20 mouse cellular contexts compared by ENCODE assay signal in the genomic region with DNA sequence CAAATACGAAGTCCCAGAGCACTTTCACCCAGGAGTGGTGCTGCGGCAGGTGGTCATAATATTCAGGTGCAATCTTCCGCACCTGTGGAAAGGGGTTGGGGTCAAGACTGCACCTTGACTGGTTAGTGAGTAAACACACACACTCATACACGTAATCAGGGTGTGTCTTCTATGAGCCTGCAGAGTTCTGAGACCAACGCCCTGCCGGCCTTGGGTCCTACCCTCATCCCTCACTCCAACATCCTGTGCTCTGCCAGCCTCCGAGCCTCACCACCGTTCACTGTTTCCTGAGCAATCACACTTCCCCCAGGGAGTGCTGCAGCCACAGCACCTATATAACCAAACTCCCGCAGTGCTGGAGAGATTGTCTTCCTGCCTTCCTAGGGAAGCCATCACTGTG. TPM values are rescaled to one million over a fixed set of nuclear protein-coding genes. Genes with fewer than 3 reads are reported as not detected.
DNase-seq lines count a peak whose midpoint lies in the region; ATAC-seq and TF ChIP-seq lines count a peak whose summit lies in the region.
"Had no signal": no experiment of that assay in that cellular context is flagged by ENCODE, and none has a peak within 500 bp of the region (broad histone marks: within the 10 kb centered on the region; RNA-seq: fewer than 3 reads in every experiment).

No protein-coding gene starts in this region.

- ATAC-seq in lung, postnatal 0 days: no peak
- ATAC-seq in intestine, postnatal 0 days: peak; percentile 11
- peak; percentile 47; the same call in 1 of the 2 replicates for ATAC-seq in stomach, embryonic 15.5 days (ENCODE audit: insufficient read depth, low FRiP score, low read depth)
- ATAC-seq: activated CD4-positive, CD25-positive, alpha-beta regulatory T cell, adult 4 months; forebrain, embryonic 16.5 days had no signal

- H3K4me1 ChIP-seq in lung, postnatal 0 days (ENCODE audit: insufficient read depth, low read depth, low read length): no peaks in the 10 kb centered on the region
- peaks cover 16% of the 10 kb centered on the region for H3K4me1 ChIP-seq in intestine, postnatal 0 days (replicated peaks; ENCODE audit: control insufficient read depth, insufficient read depth, low read length)
- H3K4me1 ChIP-seq in stomach, embryonic 15.5 days: peaks cover 36% of the 10 kb centered on the region; the same call in 1 of the 2 replicates
- H3K4me1 ChIP-seq in kidney, adult 2 months (ENCODE audit: control insufficient read depth, insufficient read depth, low read length): peaks cover 17% of the 10 kb centered on the region
- H3K4me1 ChIP-seq: embryonic facial prominence, embryonic 13.5 days; forebrain, embryonic 12.5 days had no signal

- no peak overlapping the region for H3K9ac ChIP-seq in lung, postnatal 0 days (replicated peaks; ENCODE audit: low read depth)
- no peak overlapping the region for H3K9ac ChIP-seq in intestine, postnatal 0 days (ENCODE audit: low read depth, low read length)
- H3K9ac ChIP-seq in stomach, embryonic 15.5 days: no peak overlapping the region
- H3K9ac ChIP-seq: embryonic facial prominence, embryonic 13.5 days; forebrain, embryonic 12.5 days; heart, embryonic 12.5 days had no signal

- WGBS in lung, postnatal 0 days: 66% methylated on average over 9 of the region's 9 CpGs
- 33% methylated on average over 9 of the region's 9 CpGs for WGBS in intestine, postnatal 0 days
- 60% methylated on average over 9 of the region's 9 CpGs for WGBS in stomach, embryonic 15.5 days
- 78% methylated on average over 9 of the region's 9 CpGs for WGBS in kidney, adult 2 months

- H3K4me3 ChIP-seq in lung, postnatal 0 days (ENCODE audit: low read depth, low read length): no peak overlapping the region
- H3K4me3 ChIP-seq in intestine, postnatal 0 days (ENCODE audit: low read depth, low read length): no peak overlapping the region
- H3K4me3 ChIP-seq in stomach, embryonic 15.5 days (replicated peaks): no peak overlapping the region
- no peak overlapping the region for H3K4me3 ChIP-seq in kidney, adult 2 months (ENCODE audit: insufficient read depth, low read depth, low read length)
- no peak overlapping the region for H3K4me3 ChIP-seq in layer of hippocampus, adult 2 months
- H3K4me3 ChIP-seq: embryonic facial prominence, embryonic 13.5 days; forebrain, embryonic 12.5 days; gastrocnemius, adult 2 months; heart, embryonic 12.5 days; hindbrain, embryonic 10.5 days had no signal

- no peaks in the 10 kb centered on the region for H3K36me3 ChIP-seq in lung, postnatal 0 days (ENCODE audit: insufficient read depth, low read length)
- peaks cover 38% of the 10 kb centered on the region for H3K36me3 ChIP-seq in intestine, postnatal 0 days (ENCODE audit: control insufficient read depth, insufficient read depth)
- H3K36me3 ChIP-seq in stomach, embryonic 15.5 days: peaks cover 3% of the 10 kb centered on the region; the same call in 1 of the 2 replicates
- H3K36me3 ChIP-seq in kidney, adult 2 months (ENCODE audit: control insufficient read depth, insufficient read depth, low read length): no peaks in the 10 kb centered on the region

- H3K27ac ChIP-seq in lung, postnatal 0 days (ENCODE audit: low read length): no peak overlapping the region
- H3K27ac ChIP-seq in intestine, postnatal 0 days (ENCODE audit: low read depth, low read length): peak overlapping the region; percentile 90
- H3K27ac ChIP-seq in stomach, embryonic 15.5 days: peak overlapping the region; percentile 62
- no peak overlapping the region for H3K27ac ChIP-seq in kidney, adult 2 months (ENCODE audit: insufficient read depth, low read depth, low read length)
- H3K27ac ChIP-seq in layer of hippocampus, adult 2 months: no peak overlapping the region
- H3K27ac ChIP-seq: embryonic facial prominence, embryonic 13.5 days; forebrain, embryonic 12.5 days; gastrocnemius, adult 2 months; hindbrain, embryonic 10.5 days had no signal

- TF ChIP-seq POLR2A in kidney, adult 2 months (IDR thresholded peaks at IDR 0.05; ENCODE audit: low read depth, low read length): no peak

- no peaks in the 10 kb centered on the region for H3K27me3 ChIP-seq in lung, postnatal 0 days (replicated peaks; ENCODE audit: insufficient read depth, low read length)
- H3K27me3 ChIP-seq in intestine, postnatal 0 days (replicated peaks; ENCODE audit: control insufficient read depth, insufficient read depth, low read length): no peaks in the 10 kb centered on the region
- no peaks in the 10 kb centered on the region for H3K27me3 ChIP-seq in stomach, embryonic 15.5 days (replicated peaks)
- H3K27me3 ChIP-seq in kidney, adult 2 months (replicated peaks; ENCODE audit: control insufficient read depth, insufficient read depth, low read length): no peaks in the 10 kb centered on the region
- H3K27me3 ChIP-seq: embryonic facial prominence, embryonic 13.5 days; forebrain, embryonic 12.5 days; heart, embryonic 12.5 days had no signal

- DNase-seq in lung, postnatal 0 days (ENCODE audit: low spot score): peak; percentile 31
- no peak for DNase-seq in lung, postnatal 14 days
- no peak for DNase-seq in frontal cortex, postnatal 36 days (ENCODE audit: low spot score in 2 of 2)
- DNase-seq in kidney, adult 2 months: no peak
- DNase-seq in layer of hippocampus, adult 2 months (ENCODE audit: low spot score in 2 of 2): no peak
- DNase-seq: adrenal gland, postnatal 14 days; cerebellum, adult 11-12 months; cerebellum, adult 9-10 months; cerebellum, postnatal 25 days; gastrocnemius, adult 2 months; gastrocnemius, postnatal 25 days had no signal

- no peak for TF ChIP-seq CTCF in lung, postnatal 0 days (IDR thresholded peaks at IDR 0.05)
- TF ChIP-seq CTCF in intestine, postnatal 0 days (IDR thresholded peaks at IDR 0.05; ENCODE audit: low read depth): no peak
- TF ChIP-seq CTCF in kidney, adult 2 months (conservative IDR thresholded peaks at IDR 0.05; ENCODE audit: insufficient read depth, insufficient read length, low read depth, low read length): no peak
- TF ChIP-seq CTCF in layer of hippocampus, adult 2 months (conservative IDR thresholded peaks at IDR 0.05): no peak

- no peak for TF ChIP-seq EP300 in lung, postnatal 0 days (IDR thresholded peaks at IDR 0.05)

- H3K9me3 ChIP-seq in lung, postnatal 0 days (ENCODE audit: low read length): no peaks in the 10 kb centered on the region
- H3K9me3 ChIP-seq in intestine, postnatal 0 days (ENCODE audit: control insufficient read depth): no peaks in the 10 kb centered on the region
- H3K9me3 ChIP-seq in stomach, embryonic 15.5 days: no peaks in the 10 kb centered on the region
- H3K9me3 ChIP-seq: embryonic facial prominence, embryonic 13.5 days; forebrain, embryonic 12.5 days; heart, embryonic 12.5 days; hindbrain, embryonic 10.5 days had no signal

- H3K4me2 ChIP-seq in lung, postnatal 0 days (replicated peaks; ENCODE audit: low read depth, low read length): no peak overlapping the region
- H3K4me2 ChIP-seq in intestine, postnatal 0 days (replicated peaks; ENCODE audit: low read depth): no peak overlapping the region
- no peak overlapping the region for H3K4me2 ChIP-seq in stomach, embryonic 15.5 days
- H3K4me2 ChIP-seq: embryonic facial prominence, embryonic 13.5 days; forebrain, embryonic 12.5 days; heart, embryonic 12.5 days had no signal

RNA-seq across cellular contexts. Expression of gene Degs2, which starts 11.6 kb away (rescaled TPM):
- polyA plus RNA-seq in lung, postnatal 0 days (2015; fragmentation: Nextera tagmentation; extraction: Ambion mirVana): 0.74 and 0.75 TPM in 2 replicates
- 264 and 273 TPM in 2 replicates for polyA plus RNA-seq in intestine, postnatal 0 days (2015; fragmentation: Nextera tagmentation; extraction: Ambion mirVana)
- 35.2 and 37.4 TPM in 2 replicates for polyA plus RNA-seq in stomach, embryonic 15.5 days (2015; fragmentation: Nextera tagmentation; extraction: Ambion mirVana)
- 24.2 and 28.8 TPM in 2 replicates for polyA plus RNA-seq in kidney, adult 2 months (2012; rRNA removed)
- total RNA-seq in layer of hippocampus, adult 2 months (2021): 1 to 10 TPM; 3.7 to 5.4 TPM
- total RNA-seq: adrenal gland, postnatal 14 days; gastrocnemius, adult 2 months; MEL had no signal

Comparison
In these comparisons a context has a peak if more than half of its experiments do, and no peak if none do; other contexts are left out.
1. H3K27ac ChIP-seq: peak in intestine, postnatal 0 days (single experiment) and stomach, embryonic 15.5 days (single experiment); none in lung, postnatal 0 days (single experiment), kidney, adult 2 months (single experiment) and layer of hippocampus, adult 2 months (single experiment).
2. RNA of gene Degs2, which starts 11.6 kb away (polyA plus RNA-seq): 264 to 273 TPM in intestine, postnatal 0 days, 35.2 to 37.4 TPM in stomach, embryonic 15.5 days and 24.2 to 28.8 TPM in kidney, adult 2 months; 0.74 to 0.75 TPM in lung, postnatal 0 days; every median in the first group is over 10 times any median in the second.